Mouse (Mus musculus) spleen, postnatal 4 days (tissue): ENCODE results near the gene Klhl5.

Source experiments
- DNase-seq, 2 experiments: peaks; one replicate each; pipeline ENCODE4 v3.0.0; 2022; ENCODE audit warnings: low spot score in 2 of 2

Gene Klhl5

GRCm38 (mm10) chr5:65194441-65194840 lies 87.1 kb downstream of the Klhl5 start:
- DNase-seq = peak in 1 of 2 experiments; percentile 40

GRCm38 (mm10) chr5:65199346-65200128 lies 92.2 kb downstream of the Klhl5 start, which contains the start of gene Wdr19:
Wdr19 (plus strand) TSS chr5:65199696.
- DNase-seq = peak; percentile 96 to 97

GRCm38 (mm10) chr5:65204726-65205125 lies 97.4 kb downstream of the Klhl5 start:
- no peak for DNase-seq

GRCm38 (mm10) chr5:65213321-65213720 lies 106.0 kb downstream of the Klhl5 start:
- peak; percentile 23 to 71 for DNase-seq
